In the genomic region with DNA sequence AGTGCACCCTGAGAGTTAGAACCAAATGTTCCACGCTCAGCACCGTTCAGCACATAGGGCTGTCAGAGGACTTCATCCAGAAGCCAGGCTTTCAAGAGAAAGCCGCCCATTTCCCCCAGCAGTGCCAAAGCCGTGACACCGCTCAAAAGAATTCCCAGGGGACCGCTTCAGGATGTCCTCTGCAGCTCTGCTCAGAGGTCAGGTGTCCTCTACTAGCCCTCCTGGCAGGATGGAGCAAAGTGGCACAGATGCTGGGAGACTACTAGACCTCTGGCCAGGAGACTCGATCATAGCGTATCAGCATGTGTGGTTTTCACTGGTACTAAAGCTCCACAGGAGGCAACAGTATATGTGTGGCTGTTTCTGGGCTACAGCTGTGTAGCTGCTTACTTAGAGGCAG, we compare ENCODE assay signal across 21 mouse cellular contexts. TPM values are rescaled to one million over a fixed set of nuclear protein-coding genes. Genes with fewer than 3 reads are reported as not detected.
"Had no signal": no experiment of that assay in that cellular context is flagged by ENCODE, and none has a peak within 500 bp of the region (broad histone marks: within the 10 kb centered on the region; RNA-seq: fewer than 3 reads in every experiment).

No protein-coding gene starts in this region.

- H3K36me3 ChIP-seq: liver, embryonic 13.5 days; midbrain, embryonic 12.5 days had no signal

- H3K9me3 ChIP-seq: liver, embryonic 13.5 days; midbrain, embryonic 12.5 days; neural tube, embryonic 13.5 days; stomach, embryonic 15.5 days had no signal

- H3K27me3 ChIP-seq: liver, embryonic 13.5 days; neural tube, embryonic 13.5 days; stomach, embryonic 15.5 days had no signal

- H3K27ac ChIP-seq: left cerebral cortex, adult 2 months; liver, embryonic 13.5 days; midbrain, embryonic 12.5 days; neural tube, embryonic 13.5 days; stomach, embryonic 15.5 days had no signal

- H3K9ac ChIP-seq: liver, embryonic 13.5 days; midbrain, embryonic 12.5 days; neural tube, embryonic 13.5 days; stomach, embryonic 15.5 days had no signal

- ATAC-seq: intestine, postnatal 0 days; midbrain, embryonic 16.5 days had no signal

- H3K4me3 ChIP-seq: left cerebral cortex, adult 2 months; liver, embryonic 13.5 days; midbrain, embryonic 12.5 days; myocyte; neural tube, embryonic 13.5 days; stomach, embryonic 15.5 days had no signal

- H3K4me1 ChIP-seq: liver, embryonic 13.5 days had no signal

- DNase-seq: layer of hippocampus, postnatal 36 days; liver, embryonic 13.5 days; lung, adult 2 months; lung, postnatal 14 days; lung, postnatal 4 days; retina, postnatal 1 day; right cerebral cortex, postnatal 25 days; spleen, adult 18-20 months; thymus, postnatal 25 days had no signal

- H3K4me2 ChIP-seq: liver, embryonic 13.5 days; midbrain, embryonic 12.5 days; neural tube, embryonic 13.5 days; stomach, embryonic 15.5 days had no signal

RNA-seq across cellular contexts. Expression of gene Gm45021, which starts 54.5 kb away (rescaled TPM):
- polyA plus RNA-seq: intestine, postnatal 0 days; kidney, embryonic 16.5 days; limb, embryonic 11.5 days; liver, adult 2 months; liver, embryonic 13.5 days; liver, embryonic 16.5 days; lung, adult 2 months; lung, embryonic 16.5 days; midbrain, embryonic 12.5 days; midbrain, embryonic 16.5 days; myocyte; neural tube, embryonic 13.5 days; stomach, embryonic 15.5 days had no signal
